16 mouse cellular contexts compared by ENCODE assay signal in genomic region chr4:140724739-140725138, GRCm38 (mm10). TPM values are rescaled to one million over a fixed set of nuclear protein-coding genes. Genes with fewer than 3 reads are reported as not detected.
A peak's percentile ranks its signal among the peaks of the same experiment; 100 is the strongest.
DNase-seq lines count a peak whose midpoint lies in the region; ATAC-seq and TF ChIP-seq lines count a peak whose summit lies in the region.
"Had no signal": no experiment of that assay in that cellular context is flagged by ENCODE, and none has a peak within 500 bp of the region (broad histone marks: within the 10 kb centered on the region; RNA-seq: fewer than 3 reads in every experiment).

No protein-coding gene starts in this region.

- peaks cover 48% of the 10 kb centered on the region for H3K36me3 ChIP-seq in heart, embryonic 10.5 days
- peaks cover 66% of the 10 kb centered on the region for H3K36me3 ChIP-seq in limb, embryonic 12.5 days
- peaks cover 24% of the 10 kb centered on the region; the same call in 1 of the 2 replicates for H3K36me3 ChIP-seq in neural tube, embryonic 14.5 days (ENCODE audit: control insufficient read depth, insufficient read depth, low read length)

- no peak overlapping the region for H3K4me2 ChIP-seq in limb, embryonic 12.5 days
- no peak overlapping the region for H3K4me2 ChIP-seq in neural tube, embryonic 14.5 days (ENCODE audit: low read depth, low read length)
- H3K4me2 ChIP-seq: neural tube, embryonic 12.5 days had no signal

- 0 out of 2 replicates have a peak overlapping the region, but pooled peaks have one; percentile 1 for H3K27ac ChIP-seq in heart, embryonic 10.5 days
- peak overlapping the region; percentile 36 for H3K27ac ChIP-seq in limb, embryonic 12.5 days
- H3K27ac ChIP-seq in neural tube, embryonic 14.5 days (ENCODE audit: low read depth, low read length): peak overlapping the region; percentile 53
- H3K27ac ChIP-seq in gastrocnemius, adult 2 months: no peak overlapping the region
- H3K27ac ChIP-seq: liver, embryonic 14.5 days; macrophage; neural tube, embryonic 12.5 days had no signal

- H3K4me1 ChIP-seq in heart, embryonic 10.5 days: peaks cover 23% of the 10 kb centered on the region
- H3K4me1 ChIP-seq in limb, embryonic 12.5 days (replicated peaks): peaks cover 14% of the 10 kb centered on the region
- no peaks in the 10 kb centered on the region for H3K4me1 ChIP-seq in neural tube, embryonic 14.5 days (ENCODE audit: control insufficient read depth, insufficient read depth, low read length)
- H3K4me1 ChIP-seq: neural tube, embryonic 12.5 days had no signal

- no peak overlapping the region for H3K4me3 ChIP-seq in heart, embryonic 10.5 days
- no peak overlapping the region for H3K4me3 ChIP-seq in limb, embryonic 12.5 days (replicated peaks)
- no peak overlapping the region for H3K4me3 ChIP-seq in neural tube, embryonic 14.5 days (ENCODE audit: low read depth, low read length)
- H3K4me3 ChIP-seq in gastrocnemius, adult 2 months: no peak overlapping the region
- H3K4me3 ChIP-seq: neural tube, embryonic 12.5 days had no signal

- H3K27me3 ChIP-seq in heart, embryonic 10.5 days (ENCODE audit: insufficient read depth, poor library complexity, severe bottlenecking): no peaks in the 10 kb centered on the region
- no peaks in the 10 kb centered on the region for H3K27me3 ChIP-seq in limb, embryonic 12.5 days
- H3K27me3 ChIP-seq in neural tube, embryonic 14.5 days (ENCODE audit: control insufficient read depth, insufficient read depth, low read length): no peaks in the 10 kb centered on the region
- H3K27me3 ChIP-seq: neural tube, embryonic 12.5 days had no signal

- no peak overlapping the region for H3K9ac ChIP-seq in limb, embryonic 12.5 days (replicated peaks)
- no peak overlapping the region for H3K9ac ChIP-seq in neural tube, embryonic 14.5 days (replicated peaks; ENCODE audit: low read depth, low read length)
- H3K9ac ChIP-seq: liver, embryonic 14.5 days; neural tube, embryonic 12.5 days had no signal

- no peak for TF ChIP-seq CTCF in gastrocnemius, adult 2 months (IDR thresholded peaks at IDR 0.05)

- DNase-seq in heart, embryonic 10.5 days (ENCODE audit: low spot score): no peak
- DNase-seq in heart, adult 18-20 months: no peak
- DNase-seq in right cerebral cortex, adult 18-20 months: peak; percentile 56
- no peak for DNase-seq in right cerebral cortex, postnatal 14 days
- no peak for DNase-seq in gastrocnemius, adult 2 months
- no peak for DNase-seq in lung, postnatal 36 days
- DNase-seq: cerebellum, adult 11-12 months; kidney, postnatal 4 days; thymus, postnatal 36 days had no signal

- intact Hi-C loops in gastrocnemius, adult 2 months (cut with DNase I): loop anchor here (2.0 kb wide), 1 partner anchor 20 kb away; no protein-coding TSS in a partner anchor

- H3K9me3 ChIP-seq in heart, embryonic 10.5 days: no peaks in the 10 kb centered on the region
- no peaks in the 10 kb centered on the region for H3K9me3 ChIP-seq in limb, embryonic 12.5 days
- no peaks in the 10 kb centered on the region for H3K9me3 ChIP-seq in neural tube, embryonic 14.5 days (ENCODE audit: control insufficient read depth, low read length)
- H3K9me3 ChIP-seq: neural tube, embryonic 12.5 days had no signal

- ATAC-seq in limb, embryonic 12.5 days (ENCODE audit: insufficient number of reproducible peaks, insufficient read depth, low FRiP score, low TSS enrichment, low read depth): no peak
- no peak for ATAC-seq in neural tube, embryonic 14.5 days (ENCODE audit: low read depth)

- WGBS in heart, embryonic 10.5 days: 59% methylated on average over 6 of the region's 6 CpGs
- WGBS in limb, embryonic 12.5 days: 71% methylated on average over 6 of the region's 6 CpGs
- WGBS in neural tube, embryonic 14.5 days: 63% methylated on average over 6 of the region's 6 CpGs

RNA-seq across cellular contexts. Expression of gene Padi6, which starts 17.7 kb away (rescaled TPM):
- polyA plus RNA-seq in heart, embryonic 10.5 days (2016; fragmentation: Nextera tagmentation; extraction: Ambion mirVana): not detected in 2 replicates
- total RNA-seq in heart, adult 18-20 months (2021): not detected
- polyA plus RNA-seq in limb, embryonic 12.5 days (2016; fragmentation: Nextera tagmentation; extraction: Ambion mirVana): not detected in 2 replicates
- 0.08 TPM in 1 of 2 replicates, not detected in the other for polyA plus RNA-seq in neural tube, embryonic 14.5 days (2014; fragmentation: Nextera tagmentation; extraction: Ambion mirVana)
- total RNA-seq in gastrocnemius, adult 2 months (2021): not detected
- total RNA-seq: heart, adult 8-10 months had no signal
- polyA plus RNA-seq: C2C12; liver, embryonic 14.5 days; macrophage; neural tube, embryonic 12.5 days had no signal

RNA-seq across cellular contexts. Expression of gene Rcc2, which starts 24.4 kb away (rescaled TPM):
- 18.0 and 29.0 TPM in 2 replicates for polyA plus RNA-seq in heart, embryonic 10.5 days (2016; fragmentation: Nextera tagmentation; extraction: Ambion mirVana)
- 10 to 100 TPM; 12.2 to 14.9 TPM for total RNA-seq in heart, adult 18-20 months (2021)
- polyA plus RNA-seq in limb, embryonic 12.5 days (2016; fragmentation: Nextera tagmentation; extraction: Ambion mirVana): 75.8 and 139 TPM in 2 replicates
- 9.2 and 11.8 TPM in 2 replicates for polyA plus RNA-seq in neural tube, embryonic 14.5 days (2014; fragmentation: Nextera tagmentation; extraction: Ambion mirVana)
- total RNA-seq in gastrocnemius, adult 2 months (2021): 1 to 10 TPM; 5.9 to 8.8 TPM

RNA-seq across cellular contexts. Expression of gene Padi4, which starts 49.3 kb away (rescaled TPM):
- polyA plus RNA-seq in heart, embryonic 10.5 days (2016; fragmentation: Nextera tagmentation; extraction: Ambion mirVana): 1.9 and 2.9 TPM in 2 replicates
- total RNA-seq in heart, adult 18-20 months (2021): 1 to 10 TPM in 1 of 2 experiments, under 1 TPM in 1; 0.51 to 1.5 TPM
- polyA plus RNA-seq in limb, embryonic 12.5 days (2016; fragmentation: Nextera tagmentation; extraction: Ambion mirVana): not detected in 2 replicates
- polyA plus RNA-seq in neural tube, embryonic 14.5 days (2014; fragmentation: Nextera tagmentation; extraction: Ambion mirVana): 0.16 and 0.26 TPM in 2 replicates
- total RNA-seq in gastrocnemius, adult 2 months (2021): not detected

RNA-seq across cellular contexts. Expression of gene Arhgef10l, which starts 58.9 kb away (rescaled TPM):
- 13.3 and 14.9 TPM in 2 replicates for polyA plus RNA-seq in heart, embryonic 10.5 days (2016; fragmentation: Nextera tagmentation; extraction: Ambion mirVana)
- total RNA-seq in heart, adult 18-20 months (2021): 10 to 100 TPM; 68.5 to 72.7 TPM
- polyA plus RNA-seq in limb, embryonic 12.5 days (2016; fragmentation: Nextera tagmentation; extraction: Ambion mirVana): 18.1 and 20.0 TPM in 2 replicates
- 18.8 and 24.4 TPM in 2 replicates for polyA plus RNA-seq in neural tube, embryonic 14.5 days (2014; fragmentation: Nextera tagmentation; extraction: Ambion mirVana)
- total RNA-seq in gastrocnemius, adult 2 months (2021): 10 to 100 TPM; 50.9 to 66.3 TPM
